Mouse (Mus musculus): ENCODE measurements around the gene Tmbim4. TPM values are rescaled to one million over a fixed set of nuclear protein-coding genes. Genes with fewer than 3 reads are reported as not detected.

Tmbim4 gene
- total and polyA plus RNA-seq, 2 experiments from 2014 or later: 92.7 to 143 TPM

DNA sequence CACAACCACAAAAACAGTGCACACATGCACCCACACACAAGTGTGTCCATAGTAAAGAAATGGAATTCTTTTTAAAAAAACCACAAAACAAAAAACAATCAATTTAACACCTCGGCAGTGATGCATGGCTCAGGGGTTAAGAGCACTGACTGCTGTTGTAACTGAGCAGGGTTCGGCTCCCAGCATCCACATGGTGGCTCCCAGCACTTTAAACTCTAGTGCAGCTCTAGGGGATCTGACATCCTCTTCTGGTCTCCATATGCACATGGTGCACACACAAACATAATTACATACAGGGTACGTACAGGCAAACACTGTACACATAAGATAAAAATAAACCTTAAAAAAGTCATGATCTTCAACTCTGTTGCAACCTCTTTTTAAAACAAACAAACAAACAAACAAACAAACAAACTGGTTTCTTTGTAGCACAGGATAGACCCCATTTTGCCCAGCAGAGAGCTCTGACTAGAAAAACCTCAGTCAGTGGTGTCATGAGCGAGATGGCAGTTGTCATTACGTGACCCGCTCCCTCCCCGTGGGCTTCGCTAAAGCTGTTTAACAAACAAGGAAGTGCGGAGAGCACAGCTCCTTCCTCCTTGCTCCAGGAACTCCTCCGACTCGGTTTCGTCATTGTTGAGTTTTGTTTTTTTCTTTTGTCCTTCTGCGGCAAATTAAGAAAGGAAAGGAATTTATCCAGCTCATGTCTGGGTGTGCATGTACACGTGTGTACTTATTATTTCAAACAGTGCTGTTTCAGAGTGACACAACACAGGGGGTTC, 18.4 kb downstream of the Tmbim4 start:
- Histone ChIP-seq H3K9me3 (ENCODE audit: low read length) (no peaks in the 10 kb centered on the region), H3K9ac (replicated peaks; ENCODE audit: low read length) (no peak overlapping the region), H3K4me1 (ENCODE audit: insufficient read depth, low read length) (no peaks in the 10 kb centered on the region), H3K27ac (no peak overlapping the region), H3K27me3 (ENCODE audit: insufficient read depth, low read length) (no peaks in the 10 kb centered on the region), H3K4me2 (ENCODE audit: low read depth, low read length) (no peak overlapping the region), H3K4me3 (ENCODE audit: low read length) (no peak overlapping the region), H3K36me3 (ENCODE audit: insufficient read depth, low read length) (peaks cover 21% of the 10 kb centered on the region; the same call in 1 of the 2 replicates)
- WGBS: 83% methylated on average over 14 of the region's 14 CpGs
- TF ChIP-seq CTCF (IDR thresholded peaks at IDR 0.05; ENCODE audit: low read depth): no peak
- ATAC-seq (no peak), DNase-seq (ENCODE audit: low spot score) (no peak)

DNA sequence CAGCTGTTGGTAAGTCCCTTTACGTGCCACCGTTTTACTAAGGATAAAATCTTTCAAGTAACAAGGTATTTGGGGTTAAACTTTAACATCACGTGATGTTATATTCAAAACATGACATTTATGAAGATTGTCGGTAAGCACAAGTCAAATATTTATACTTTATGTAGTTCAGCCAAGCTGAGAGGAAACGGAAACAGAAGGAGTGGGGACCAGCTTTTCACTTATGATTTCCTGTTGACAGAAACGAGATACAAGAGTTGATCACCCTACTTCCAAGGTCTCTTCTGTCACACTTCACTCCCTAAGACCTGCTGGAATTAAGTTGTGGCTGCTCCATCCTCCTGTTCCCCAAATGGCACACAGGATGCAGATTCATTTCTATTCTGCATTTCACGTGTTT, 19.4 kb downstream of the Tmbim4 start:
- TF ChIP-seq CTCF (IDR thresholded peaks at IDR 0.05; ENCODE audit: low read depth): no peak
- no peak overlapping the region for H3K4me2 ChIP-seq (ENCODE audit: low read depth, low read length)
- no peak overlapping the region for H3K27ac ChIP-seq
- peaks cover 17% of the 10 kb centered on the region; the same call in 1 of the 2 replicates for H3K36me3 ChIP-seq (ENCODE audit: insufficient read depth, low read length)
- H3K27me3 ChIP-seq (ENCODE audit: insufficient read depth, low read length): no peaks in the 10 kb centered on the region
- H3K4me3 ChIP-seq (ENCODE audit: low read length): no peak overlapping the region
- 89% methylated on average over 7 of the region's 7 CpGs for WGBS
- no peak for ATAC-seq
- no peaks in the 10 kb centered on the region for H3K9me3 ChIP-seq (ENCODE audit: low read length)
- no peak overlapping the region for H3K9ac ChIP-seq (replicated peaks; ENCODE audit: low read length)
- no peak for DNase-seq (ENCODE audit: low spot score)
- H3K4me1 ChIP-seq (ENCODE audit: insufficient read depth, low read length): no peaks in the 10 kb centered on the region

DNA sequence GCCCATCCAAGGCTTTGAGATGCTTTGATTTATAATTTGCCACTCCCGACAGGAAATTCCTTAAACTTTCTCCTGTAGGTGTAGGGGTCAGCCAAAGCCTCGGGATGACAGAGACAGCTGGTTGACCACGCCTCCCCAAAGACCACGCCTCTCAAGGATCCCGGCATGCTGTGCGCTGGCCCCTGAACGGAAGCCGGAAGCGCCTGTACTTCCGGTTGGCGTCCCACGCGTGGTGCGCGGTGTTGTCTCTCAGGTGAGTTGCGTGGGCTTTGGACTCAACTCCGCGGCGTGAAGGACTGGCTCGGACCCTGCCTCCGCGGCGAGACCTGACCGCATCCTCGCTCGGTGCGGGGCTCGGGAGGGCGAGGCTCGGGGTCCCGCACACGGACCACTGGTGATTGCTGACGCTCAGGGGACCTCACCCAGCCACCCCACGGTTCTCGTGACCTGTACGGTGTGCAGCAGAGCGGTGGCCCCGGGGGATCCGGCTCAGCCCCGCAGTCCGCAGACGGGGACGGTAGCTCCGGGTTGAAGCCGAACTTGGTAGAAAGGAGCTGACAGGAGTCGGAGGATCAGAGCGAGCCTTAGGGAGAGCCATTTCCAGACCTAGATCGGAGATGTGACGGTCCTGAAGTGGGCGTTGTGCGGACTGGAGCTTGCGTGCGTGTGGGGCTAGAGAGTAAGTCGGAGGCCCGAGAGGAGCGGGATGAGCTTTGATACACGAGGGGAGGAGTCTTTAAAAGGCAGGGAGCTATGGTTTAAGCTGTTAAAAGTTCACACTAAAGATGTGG, 25.7 kb downstream of the Tmbim4 start, which contains the start of gene Llph:
Gene Llph, plus strand, starts transcription at position 200 of the 791 bp plus-strand sequence.
- H3K9ac ChIP-seq (replicated peaks; ENCODE audit: low read length): peak within 1 kb of the TSS; percentile 71
- peak; percentile 96 for ATAC-seq

GRCm38 (mm10) chr10:120231718-120232117, 30.3 kb downstream of the Tmbim4 start:
- no peak for ATAC-seq
- peak; percentile 82 for TF ChIP-seq CTCF (IDR thresholded peaks at IDR 0.05; ENCODE audit: low read depth)
- peak; percentile 82 for DNase-seq (ENCODE audit: low spot score)
- WGBS: 29% methylated on average over 5 of the region's 5 CpGs
- Histone ChIP-seq H3K9me3 (ENCODE audit: low read length) (no peaks in the 10 kb centered on the region), H3K4me1 (ENCODE audit: insufficient read depth, low read length) (no peaks in the 10 kb centered on the region), H3K36me3 (ENCODE audit: insufficient read depth, low read length) (peaks cover 10% of the 10 kb centered on the region), H3K27me3 (ENCODE audit: insufficient read depth, low read length) (no peaks in the 10 kb centered on the region), H3K4me3 (ENCODE audit: low read length) (no peak overlapping the region), H3K9ac (replicated peaks; ENCODE audit: low read length) (no peak overlapping the region), H3K27ac (no peak overlapping the region), H3K4me2 (ENCODE audit: low read depth, low read length) (no peak overlapping the region)

More for the DNA sequence above, 25.7 kb downstream of the Tmbim4 start, which contains the start of gene Llph:
- peak within 1 kb of the TSS; percentile 98 for H3K4me2 ChIP-seq (ENCODE audit: low read depth, low read length)
- no peaks in the 10 kb centered on the region for H3K4me1 ChIP-seq (ENCODE audit: insufficient read depth, low read length)
- no peaks in the 10 kb centered on the region for H3K9me3 ChIP-seq (ENCODE audit: low read length)
- no peak for TF ChIP-seq CTCF (IDR thresholded peaks at IDR 0.05; ENCODE audit: low read depth)
- under 1% methylated on average over 57 of the region's 57 CpGs for WGBS
- peaks cover 15% of the 10 kb centered on the region for H3K36me3 ChIP-seq (ENCODE audit: insufficient read depth, low read length)
- no peaks in the 10 kb centered on the region for H3K27me3 ChIP-seq (ENCODE audit: insufficient read depth, low read length)
- peak; percentile 93 for DNase-seq (ENCODE audit: low spot score)
- H3K27ac ChIP-seq: peak within 1 kb of the TSS; percentile 62; the same call in 1 of the 2 replicates
- peak within 1 kb of the TSS; percentile 98 for H3K4me3 ChIP-seq (ENCODE audit: low read length)

DNA sequence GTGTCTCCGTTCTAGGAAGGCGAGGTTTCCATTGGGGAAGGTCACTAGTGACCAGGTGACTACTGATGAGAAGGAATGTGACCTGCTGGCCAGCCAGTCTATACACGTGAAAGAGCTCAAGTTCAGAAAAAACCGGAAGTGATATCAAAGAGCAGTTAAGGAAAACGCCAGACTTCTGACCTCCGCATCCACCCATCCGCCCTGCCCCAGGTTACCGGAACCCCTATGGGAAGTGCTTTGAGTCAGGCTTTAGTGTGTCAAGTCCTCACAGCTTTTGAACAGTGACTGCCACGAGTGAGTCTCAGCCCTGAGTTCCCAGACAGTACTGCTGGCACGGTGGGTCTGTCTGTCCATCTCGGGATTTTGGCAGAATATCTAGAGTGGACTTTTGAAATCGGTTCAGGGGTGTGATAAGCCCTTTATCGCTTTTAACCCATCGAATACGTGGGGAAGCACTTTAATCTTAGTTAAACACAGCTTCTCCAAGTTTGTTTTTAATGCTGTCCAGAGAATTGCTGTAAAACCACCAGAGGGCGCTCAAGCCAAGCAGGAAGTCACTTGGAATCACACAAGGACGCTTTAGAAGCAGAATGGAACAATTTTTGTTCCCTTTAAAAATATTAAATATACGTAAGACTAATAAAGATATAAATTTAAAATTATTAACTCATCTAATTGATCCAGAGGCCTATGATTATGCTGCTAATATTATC, 32.4 kb downstream of the Tmbim4 start:
- peak; percentile 80 for DNase-seq (ENCODE audit: low spot score)
- Histone ChIP-seq H3K4me1 (ENCODE audit: insufficient read depth, low read length) (no peaks in the 10 kb centered on the region), H3K9me3 (ENCODE audit: low read length) (no peaks in the 10 kb centered on the region), H3K27me3 (ENCODE audit: insufficient read depth, low read length) (no peaks in the 10 kb centered on the region), H3K27ac (no peak overlapping the region), H3K4me2 (ENCODE audit: low read depth, low read length) (0 out of 2 replicates have a peak overlapping the region, but pooled peaks have one; percentile 23), H3K4me3 (ENCODE audit: low read length) (no peak overlapping the region), H3K9ac (replicated peaks; ENCODE audit: low read length) (no peak overlapping the region), H3K36me3 (ENCODE audit: insufficient read depth, low read length) (peaks cover 10% of the 10 kb centered on the region)
- TF ChIP-seq CTCF (IDR thresholded peaks at IDR 0.05; ENCODE audit: low read depth): peak; percentile 87
- ATAC-seq: no peak
- WGBS: 37% methylated on average over 18 of the region's 18 CpGs

DNA sequence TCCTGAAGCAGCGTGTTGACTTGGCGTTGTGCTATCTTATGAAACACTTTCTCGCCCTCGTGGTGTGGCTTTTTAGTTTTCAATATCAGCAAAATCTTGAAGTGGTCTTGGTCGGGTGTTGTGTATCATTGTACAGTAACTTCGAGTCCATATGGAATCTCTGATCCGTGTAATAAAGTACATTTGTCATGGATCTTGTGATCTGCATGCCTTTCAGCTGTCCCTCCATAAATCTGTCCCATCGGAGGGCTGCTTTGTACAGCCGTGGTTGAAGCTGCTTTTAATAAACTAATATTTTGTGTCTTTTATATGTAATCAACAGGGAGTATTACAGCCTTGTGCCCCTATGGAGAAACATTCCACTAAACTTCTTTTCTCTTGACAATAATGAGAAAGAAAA, 35.5 kb downstream of the Tmbim4 start:
- Histone ChIP-seq H3K27me3 (ENCODE audit: insufficient read depth, low read length) (no peaks in the 10 kb centered on the region), H3K9ac (replicated peaks; ENCODE audit: low read length) (no peak overlapping the region), H3K36me3 (ENCODE audit: insufficient read depth, low read length) (no peaks in the 10 kb centered on the region), H3K4me1 (ENCODE audit: insufficient read depth, low read length) (no peaks in the 10 kb centered on the region), H3K4me2 (ENCODE audit: low read depth, low read length) (no peak overlapping the region), H3K27ac (no peak overlapping the region), H3K4me3 (ENCODE audit: low read length) (no peak overlapping the region), H3K9me3 (ENCODE audit: low read length) (no peaks in the 10 kb centered on the region)
- WGBS: 65% methylated on average over 9 of the region's 9 CpGs
- no peak for ATAC-seq
- no peak for TF ChIP-seq CTCF (IDR thresholded peaks at IDR 0.05; ENCODE audit: low read depth)
- no peak for DNase-seq (ENCODE audit: low spot score)
